Mouse (Mus musculus): ENCODE data around the gene Sod2.
A peak's percentile ranks its signal among the peaks of the same experiment; 100 is the strongest.
"Not testable (repeated sequence)": the region's sequence is repeated elsewhere in the genome, so short reads cannot be mapped to it uniquely, and the experiment has no call there.

Sod2 gene

DNA sequence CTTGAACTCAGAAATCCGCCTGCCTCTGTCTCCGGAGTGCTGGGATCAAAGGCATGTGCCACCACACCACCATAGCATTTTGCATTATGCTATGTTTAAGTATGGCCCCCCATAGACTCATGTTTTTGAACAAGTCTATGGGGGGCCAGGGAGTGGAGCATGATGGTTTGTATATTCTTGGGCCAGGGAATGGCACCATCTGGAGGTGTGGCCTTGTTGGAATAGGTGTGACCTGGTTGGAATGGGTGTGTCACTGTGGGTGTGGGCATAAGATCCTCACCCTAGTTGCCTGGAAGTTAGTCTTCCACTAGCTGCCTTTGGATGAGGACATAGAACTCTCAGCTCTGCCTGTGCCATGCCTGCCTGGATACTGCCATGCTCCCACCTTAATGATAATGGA is at the start of gene Sod2:
TSS of gene Sod2 (plus strand) at position 301 of the 400 bp plus-strand sequence.
- not testable (repeated sequence) for DNase-seq (ENCODE audit: low spot score)

DNA sequence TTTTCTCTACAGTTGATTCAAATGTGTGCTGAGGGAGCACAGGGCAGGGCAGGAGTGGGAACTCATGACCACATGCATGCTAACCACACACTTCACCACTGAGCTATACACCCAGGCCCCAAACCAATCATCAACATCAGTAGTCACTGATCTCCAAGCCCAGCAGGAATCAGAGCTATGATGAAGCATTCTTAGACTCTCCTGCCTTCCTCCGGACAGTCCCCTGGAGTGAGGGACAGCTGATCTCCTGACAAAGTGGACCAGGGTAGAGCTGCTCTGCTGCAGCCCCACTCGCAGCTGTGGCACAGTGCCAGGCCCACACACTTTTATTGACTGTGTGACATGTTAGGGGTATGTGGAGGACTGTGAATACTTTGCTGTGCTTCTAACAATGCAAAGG is 47.3 kb upstream of the Sod2 start:
- not testable (repeated sequence) for DNase-seq (ENCODE audit: low spot score)

DNA sequence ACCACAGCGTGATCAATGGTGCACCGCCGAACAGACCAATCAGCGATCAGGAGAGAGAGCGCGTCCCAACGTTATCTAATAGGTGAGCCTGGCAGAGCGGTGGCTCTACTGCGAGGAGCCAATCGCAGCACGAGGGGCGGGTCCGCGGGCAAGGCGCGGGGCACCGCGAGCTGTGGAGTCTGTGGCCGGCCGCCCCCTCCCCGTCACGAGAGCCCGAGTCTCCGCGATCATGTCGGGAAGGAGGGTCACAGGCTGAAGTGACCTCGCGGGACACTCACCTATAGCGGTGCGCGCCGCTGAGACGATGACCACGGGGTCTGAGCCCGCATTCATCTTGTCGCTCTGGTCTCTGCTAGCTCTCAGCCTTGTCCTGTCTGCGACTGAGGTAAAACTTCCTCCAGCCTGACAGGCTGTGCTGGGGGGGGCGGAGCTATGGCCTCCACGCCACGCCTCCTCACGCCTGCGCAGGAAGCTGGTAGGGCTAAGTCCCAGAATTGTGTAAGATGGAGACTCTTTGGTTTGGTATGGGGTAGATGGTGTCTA is 46.2 kb upstream of the Sod2 start, which contains the start of gene Acat2:
TSS of gene Acat2 (minus strand) at position 417 of the 543 bp plus-strand sequence.
- peak; percentile 96 for DNase-seq (ENCODE audit: low spot score)

DNA sequence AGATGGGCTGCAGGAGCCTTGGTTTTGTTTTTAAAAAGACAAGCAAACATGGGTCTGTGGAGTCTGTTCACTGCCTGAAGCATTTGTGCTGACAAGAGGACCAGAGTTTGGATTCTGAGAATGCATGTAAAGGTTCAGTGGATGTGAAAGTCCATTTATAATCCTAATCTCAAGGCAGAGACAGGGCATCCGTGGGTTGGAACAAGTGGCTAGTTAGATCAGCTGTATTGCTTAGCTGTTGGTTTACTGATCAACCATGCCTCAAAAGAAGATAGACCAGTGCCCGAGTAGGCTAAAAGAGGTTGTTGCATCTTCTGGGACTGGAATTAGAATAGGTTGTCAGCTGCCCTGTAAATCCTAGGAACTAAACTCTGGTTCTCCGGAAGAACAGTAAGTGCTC is 43.2 kb upstream of the Sod2 start:
- DNase-seq (ENCODE audit: low spot score) = no peak

DNA sequence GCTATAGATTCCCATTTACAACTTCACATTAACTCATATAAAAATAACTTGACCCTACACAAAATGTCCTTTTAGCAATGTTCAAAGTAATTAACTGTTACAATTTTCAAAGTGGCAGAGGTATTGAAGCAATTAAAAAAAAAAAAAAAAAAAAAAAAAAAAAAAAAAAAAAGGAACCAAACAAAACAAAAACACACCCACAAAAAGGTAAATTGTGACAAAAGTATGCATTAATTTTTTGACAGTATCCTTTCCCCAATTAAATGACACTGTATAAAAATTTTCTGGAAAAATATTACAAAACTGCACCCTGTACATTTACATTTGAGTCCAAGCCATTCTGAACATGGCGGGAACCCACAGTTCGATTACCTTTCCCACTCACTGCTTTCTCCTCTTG is 39.5 kb upstream of the Sod2 start:
- no peak for DNase-seq (ENCODE audit: low spot score)

DNA sequence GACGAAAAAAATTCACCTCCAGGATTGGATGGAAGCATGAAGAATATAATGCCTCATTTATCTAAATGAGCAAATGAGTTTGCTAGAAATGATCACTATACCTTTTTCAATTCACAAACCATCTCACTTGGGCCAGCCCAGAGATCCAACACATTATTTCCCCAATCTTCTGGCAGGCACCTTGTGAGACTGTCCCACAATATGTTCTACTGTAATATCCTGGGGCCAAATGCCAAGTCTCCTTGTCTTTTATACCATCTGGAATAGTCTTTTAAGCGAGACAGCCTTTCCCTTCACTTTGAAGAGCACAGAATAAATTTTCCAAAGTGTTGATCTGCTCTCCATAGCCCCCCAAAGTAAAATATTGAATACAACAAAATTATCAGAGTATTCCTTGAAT is 32.8 kb upstream of the Sod2 start:
- no peak for DNase-seq (ENCODE audit: low spot score)

DNA sequence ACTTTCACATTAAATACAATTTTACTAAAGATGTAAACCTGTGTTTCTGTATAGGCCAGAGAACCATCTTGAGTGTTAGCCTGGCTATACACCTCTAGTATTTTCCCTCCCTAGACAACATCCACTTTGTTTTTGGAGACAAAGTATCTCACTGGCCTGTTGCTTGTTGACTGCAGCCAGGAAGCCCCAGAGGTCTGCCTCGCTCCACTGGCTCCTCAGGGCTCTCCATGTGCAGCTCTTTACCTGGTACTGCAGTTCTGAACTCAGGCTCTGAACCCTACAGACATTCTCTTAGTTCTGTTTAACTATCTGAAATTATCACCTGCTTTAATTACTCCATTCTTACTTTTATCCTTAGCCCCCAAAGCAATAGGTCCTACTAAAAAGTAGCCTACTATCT is 28.1 kb upstream of the Sod2 start:
- no peak for DNase-seq (ENCODE audit: low spot score)

DNA sequence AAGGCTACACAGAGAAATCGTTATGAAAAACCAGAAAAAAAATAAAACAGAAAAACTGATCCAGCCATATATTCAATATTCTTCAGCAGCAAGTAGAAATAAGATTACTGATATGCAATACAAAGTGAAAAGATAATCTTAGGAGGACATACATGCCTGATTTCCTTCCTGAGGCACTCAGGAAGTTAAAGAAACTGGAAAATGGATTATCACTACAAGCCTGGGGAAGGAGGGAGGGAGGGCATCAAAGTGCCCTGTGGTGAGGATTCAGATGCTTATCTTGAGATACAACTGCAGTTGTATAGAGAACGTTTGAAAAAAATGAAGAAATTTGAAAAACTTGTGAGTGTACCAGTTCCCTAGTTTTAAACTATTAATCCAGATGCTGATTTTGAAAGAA is 22.7 kb upstream of the Sod2 start:
- DNase-seq (ENCODE audit: low spot score) = no peak

DNA sequence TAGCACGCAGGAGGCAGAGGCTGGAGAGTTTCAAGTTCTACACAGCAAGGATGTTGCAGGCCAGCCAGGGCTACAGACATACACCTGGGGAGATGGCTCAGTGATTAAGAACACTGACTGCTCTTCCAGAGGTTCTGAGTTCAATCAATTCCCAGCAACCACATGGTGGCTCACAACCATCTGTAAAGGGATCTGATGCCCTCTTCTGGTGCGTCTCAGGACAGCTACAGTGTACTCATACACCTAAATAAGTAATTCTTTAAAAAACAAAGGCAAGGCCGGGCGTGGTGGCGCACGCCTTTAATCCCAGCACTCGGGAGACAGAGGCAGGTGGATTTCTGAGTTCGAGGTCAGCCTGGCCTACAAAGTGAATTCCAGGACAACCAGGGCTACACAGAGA is 18.6 kb upstream of the Sod2 start:
- not testable (repeated sequence) for DNase-seq (ENCODE audit: low spot score)

DNA sequence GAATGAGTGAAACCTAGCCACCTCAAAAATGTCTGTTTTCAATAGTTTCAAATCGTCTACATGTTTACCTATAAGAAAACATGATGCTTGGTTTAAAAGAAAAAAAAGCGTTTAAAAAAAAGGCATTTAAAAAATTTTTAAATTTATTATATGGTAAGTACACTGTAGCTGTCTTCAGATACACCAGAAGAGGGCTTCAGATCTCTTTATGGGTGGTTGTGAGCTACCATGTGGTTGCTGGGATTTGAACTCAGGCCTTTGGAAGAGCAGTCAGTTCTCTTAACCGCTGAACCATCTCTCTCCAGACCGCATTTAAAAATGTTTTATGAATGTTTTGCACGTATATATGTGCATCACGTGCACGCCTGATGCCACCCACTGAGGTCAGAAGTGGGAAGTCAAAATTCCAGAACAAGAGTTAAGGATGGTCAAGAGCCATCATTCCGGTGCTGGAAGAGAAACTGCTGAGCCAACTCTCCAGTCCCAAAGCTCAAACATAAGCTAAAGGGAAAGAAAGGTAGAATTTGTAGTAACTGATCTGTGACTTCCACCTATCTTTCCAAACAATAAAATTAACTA is 16.0 kb upstream of the Sod2 start:
- DNase-seq (ENCODE audit: low spot score) = no peak

DNA sequence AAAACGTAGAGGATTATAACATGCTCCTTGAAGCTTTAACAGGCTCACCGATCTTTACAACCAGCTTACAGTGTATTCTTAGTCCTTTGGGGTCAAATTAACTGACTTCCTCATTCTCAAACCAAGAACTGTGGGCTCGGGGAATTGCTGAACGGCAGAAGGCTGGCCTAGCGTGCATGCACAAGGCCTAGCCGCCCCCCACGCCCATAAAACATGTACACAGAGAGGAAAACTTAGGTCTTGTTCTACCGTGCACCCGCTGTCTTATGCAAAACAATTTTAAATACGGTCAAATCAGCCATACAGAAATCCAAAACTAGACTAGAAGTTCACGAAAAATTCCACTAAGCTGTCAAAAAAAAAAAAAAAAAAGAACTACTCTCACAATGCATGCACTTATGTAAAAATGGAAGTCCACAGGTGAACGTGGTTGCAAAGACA is 15.4 kb upstream of the Sod2 start:
- DNase-seq (ENCODE audit: low spot score) = peak; percentile 9

DNA sequence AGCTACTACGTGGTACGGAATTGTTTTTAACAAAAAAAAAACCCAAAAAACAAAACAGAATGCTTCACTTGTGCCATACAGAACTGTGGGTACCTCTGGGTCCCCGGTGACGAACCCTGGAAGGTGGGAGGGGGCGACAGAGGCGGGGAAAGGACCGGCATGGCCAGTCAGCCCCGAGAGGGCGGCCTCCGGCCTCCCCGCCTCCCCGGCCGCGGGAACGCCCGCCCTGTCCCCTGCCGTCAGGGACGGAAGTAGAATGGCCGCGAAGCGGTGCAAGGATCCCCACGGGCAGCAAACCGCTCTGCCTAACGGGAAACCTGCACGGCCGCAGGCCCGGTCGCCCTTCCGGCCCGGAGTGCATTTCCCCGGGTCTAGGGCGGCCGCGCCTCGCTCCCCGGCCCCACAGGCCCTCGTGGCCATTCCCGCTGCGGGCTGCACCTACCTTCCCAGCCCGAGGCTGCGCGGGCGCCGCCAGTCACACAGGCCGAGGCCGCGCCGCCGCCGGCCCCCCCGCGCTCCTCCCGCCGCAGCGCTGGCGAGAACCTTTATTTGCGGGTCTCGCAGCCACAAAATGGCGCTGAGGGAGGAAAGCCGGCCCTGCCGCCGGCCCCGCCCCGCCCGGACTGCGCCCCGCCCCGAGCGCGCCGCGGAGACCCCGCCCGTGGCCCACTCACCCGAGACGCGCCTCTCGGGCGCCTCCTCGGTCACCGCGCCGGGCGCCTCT is 14.8 kb upstream of the Sod2 start:
- DNase-seq (ENCODE audit: low spot score) = peak; percentile 82

DNA sequence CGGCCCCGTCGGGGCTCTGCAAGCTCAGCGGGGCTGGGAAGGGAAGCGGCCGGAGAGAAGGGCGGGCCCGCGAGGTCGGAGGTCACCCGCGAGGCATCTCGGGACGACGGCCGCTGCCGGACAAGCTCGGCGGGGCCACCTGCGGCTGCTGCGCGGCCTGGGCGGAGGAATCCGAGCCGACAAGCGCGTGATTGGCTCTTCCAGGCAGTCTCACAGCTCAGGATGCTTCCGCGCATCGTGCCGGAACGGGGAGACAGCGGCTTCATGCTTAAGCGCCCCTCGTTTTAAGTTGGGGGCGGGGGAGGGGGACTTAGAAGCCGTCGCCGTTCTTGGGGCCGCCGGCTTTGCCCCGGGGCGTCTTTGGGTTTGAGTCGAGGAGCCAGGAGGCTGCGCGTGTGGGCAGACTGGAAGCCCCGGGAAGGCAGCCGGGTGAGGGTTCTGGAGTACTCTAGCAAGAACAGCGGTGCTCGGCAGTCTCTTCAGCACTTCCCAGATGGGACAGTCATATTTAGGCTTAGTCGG is 14.1 kb upstream of the Sod2 start:
- peak; percentile 94 for DNase-seq (ENCODE audit: low spot score)

DNA sequence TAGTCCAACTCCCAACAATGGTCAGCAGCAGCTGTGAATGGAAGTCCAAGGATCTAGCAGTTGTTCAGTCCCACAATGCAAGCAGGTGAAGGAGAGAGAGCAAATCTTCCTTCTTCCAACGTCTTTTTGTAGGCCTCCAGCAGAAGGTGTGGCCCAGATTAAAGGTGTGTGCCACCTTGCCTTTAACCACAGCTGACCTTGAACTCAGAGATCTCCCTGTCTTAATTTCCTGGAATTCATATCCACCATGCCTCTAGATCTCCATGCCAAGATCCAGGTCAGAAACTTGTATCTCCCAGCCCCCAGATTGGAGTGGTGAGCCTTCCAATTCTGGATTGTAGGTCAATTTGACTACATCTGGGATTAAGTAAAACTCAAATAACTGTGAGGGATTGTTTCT is 12.6 kb upstream of the Sod2 start, which contains the start of gene Wtap:
TSS of gene Wtap (minus strand) at position 101 of the 400 bp plus-strand sequence.
- DNase-seq (ENCODE audit: low spot score) = no peak

DNA sequence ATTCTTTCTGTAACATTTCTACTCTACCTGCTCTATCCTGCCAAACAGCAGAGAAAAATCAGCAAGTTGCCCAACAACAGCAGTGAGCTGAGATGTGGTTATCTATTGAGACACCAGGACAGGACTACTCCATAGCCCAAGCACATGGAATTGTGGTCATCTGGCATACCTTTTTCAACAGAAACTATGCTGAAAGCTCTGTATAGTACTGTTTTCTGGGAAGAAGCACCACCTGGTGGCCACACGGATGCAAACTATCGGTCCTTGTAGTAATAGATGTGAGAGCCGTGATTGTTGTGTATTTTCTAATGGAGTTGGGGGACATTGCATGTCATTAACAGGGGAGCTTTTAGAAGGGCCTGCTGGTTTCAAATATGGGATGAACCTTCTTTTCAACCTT is 10.3 kb upstream of the Sod2 start:
- peak; percentile 62 for DNase-seq (ENCODE audit: low spot score)

DNA sequence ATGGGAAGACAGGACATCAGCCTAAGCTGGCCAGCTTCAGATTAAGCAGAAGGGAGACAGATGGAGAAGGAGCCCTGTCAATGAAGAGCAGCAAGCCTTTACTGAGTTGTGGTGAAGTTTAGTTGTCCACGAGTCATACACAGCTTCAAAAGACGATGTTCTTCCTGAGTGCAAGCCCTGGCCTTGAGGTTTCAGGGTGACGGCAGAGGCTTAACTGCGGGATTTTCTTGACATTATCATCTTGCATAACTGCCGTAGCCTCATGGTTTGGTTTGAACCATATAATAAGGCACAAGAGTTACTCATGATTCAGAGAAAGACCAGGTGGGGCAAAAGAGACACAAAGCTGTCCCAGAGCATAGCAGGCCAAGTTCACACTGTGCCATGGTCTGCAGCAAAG is 8.8 kb upstream of the Sod2 start:
- no peak for DNase-seq (ENCODE audit: low spot score)

DNA sequence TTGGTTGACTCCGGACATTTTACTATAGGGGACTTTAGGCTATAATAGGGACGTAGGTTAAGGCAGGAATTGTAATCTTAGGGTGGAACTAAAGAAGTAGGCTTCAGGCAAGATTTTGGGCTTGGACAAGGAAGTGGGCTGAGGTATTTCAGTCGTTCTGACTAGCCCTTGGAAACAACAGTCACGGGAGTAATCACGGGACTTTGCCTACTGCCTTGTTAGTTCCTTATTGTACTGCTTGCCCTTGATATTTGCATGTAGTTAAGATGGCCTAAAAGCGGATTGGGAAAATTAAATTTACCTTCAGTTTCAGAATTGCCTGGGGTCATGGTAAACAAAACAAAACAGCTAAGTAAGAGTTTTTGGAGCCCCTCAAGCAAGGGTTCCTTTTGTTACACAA is 7.6 kb upstream of the Sod2 start:
- DNase-seq (ENCODE audit: low spot score) = no peak

DNA sequence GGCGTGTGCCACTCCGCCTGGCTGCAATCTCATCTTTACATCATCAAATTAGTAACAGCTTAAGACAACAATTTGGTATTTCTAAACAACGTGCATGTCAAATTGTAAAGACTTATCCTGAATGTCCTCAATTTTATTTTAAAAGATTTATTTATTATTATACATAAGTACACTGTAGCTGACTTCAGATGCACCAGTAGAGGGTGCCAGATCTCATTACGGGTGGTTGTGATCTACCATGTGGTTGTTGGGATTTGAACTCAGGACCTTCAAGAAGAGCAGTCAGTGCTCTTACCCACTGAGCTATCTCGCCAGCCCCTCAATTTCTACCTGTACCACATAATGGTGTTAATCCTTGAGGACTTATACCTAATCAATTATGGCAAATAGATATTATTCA is 4.4 kb upstream of the Sod2 start:
- not testable (repeated sequence) for DNase-seq (ENCODE audit: low spot score)

DNA sequence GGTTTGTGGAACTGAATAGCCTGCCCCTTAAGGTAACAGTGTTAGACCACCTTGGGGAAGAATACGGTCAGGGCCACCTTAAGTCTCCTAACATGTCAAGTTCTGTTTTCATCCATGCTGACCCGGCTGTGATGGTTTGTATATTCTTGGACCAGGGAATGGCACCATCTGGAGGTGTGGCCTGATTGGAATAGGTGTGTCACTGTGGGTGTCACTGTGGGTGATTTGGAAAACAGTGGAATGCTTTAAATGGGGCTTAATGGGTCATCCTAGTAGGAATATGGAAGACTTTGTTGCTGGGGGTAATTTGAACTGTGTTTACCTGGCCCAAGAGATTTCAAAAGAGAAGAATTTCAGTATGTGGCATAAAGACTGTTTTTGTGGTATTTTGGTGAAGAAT is 2.2 kb upstream of the Sod2 start:
- DNase-seq (ENCODE audit: low spot score) = not testable (repeated sequence)

DNA sequence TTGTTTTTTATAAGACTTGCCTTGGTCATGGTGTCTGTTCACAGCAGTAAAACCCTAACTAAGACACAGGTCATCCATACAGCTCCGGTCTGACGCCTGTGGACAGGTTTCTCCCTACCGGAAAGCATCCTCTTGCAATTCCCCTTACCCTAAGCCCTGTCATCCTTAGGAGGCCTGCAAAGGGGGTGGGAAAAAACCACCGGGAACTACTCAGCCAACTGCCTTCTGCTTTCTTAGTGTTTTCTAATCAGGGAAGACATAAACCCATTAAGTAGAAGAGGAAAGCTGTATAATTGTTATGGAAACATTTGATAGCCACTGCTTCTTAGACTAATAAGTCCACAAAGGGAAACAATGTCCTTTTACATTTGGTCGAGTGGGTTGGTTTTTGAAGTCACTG is 338 bp downstream of the Sod2 start:
- peak; percentile 22 for DNase-seq (ENCODE audit: low spot score)

DNA sequence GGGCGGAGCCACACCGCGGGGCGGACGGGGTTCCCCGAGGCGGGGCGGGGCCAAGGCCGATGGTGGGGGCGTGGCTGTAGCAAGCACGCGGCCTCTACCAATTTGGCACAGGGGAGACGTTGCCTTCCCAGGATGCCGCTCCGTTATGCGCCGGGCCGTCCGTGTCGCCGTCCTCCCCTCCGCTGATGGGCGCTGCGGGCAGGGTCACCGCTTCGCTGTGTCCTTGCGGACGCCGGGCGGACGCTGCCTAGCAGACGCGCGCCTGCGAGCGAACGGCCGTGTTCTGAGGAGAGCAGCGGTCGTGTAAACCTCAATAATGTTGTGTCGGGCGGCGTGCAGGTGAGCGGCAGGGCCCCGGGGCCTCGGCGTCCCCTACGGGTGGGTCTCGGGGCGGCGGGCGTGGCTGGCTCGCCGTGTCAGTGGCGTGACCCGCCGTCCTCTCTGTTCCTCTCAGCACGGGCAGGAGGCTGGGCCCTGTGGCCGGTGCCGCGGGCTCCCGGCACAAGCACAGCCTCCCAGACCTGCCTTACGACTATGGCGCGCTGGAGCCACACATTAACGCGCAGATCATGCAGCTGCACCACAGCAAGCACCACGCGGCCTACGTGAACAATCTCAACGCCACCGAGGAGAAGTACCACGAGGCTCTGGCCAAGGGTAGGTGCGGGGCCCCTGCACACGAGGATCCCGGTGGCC is 1.2 kb downstream of the Sod2 start:
- DNase-seq (ENCODE audit: low spot score) = peak; percentile 98

DNA sequence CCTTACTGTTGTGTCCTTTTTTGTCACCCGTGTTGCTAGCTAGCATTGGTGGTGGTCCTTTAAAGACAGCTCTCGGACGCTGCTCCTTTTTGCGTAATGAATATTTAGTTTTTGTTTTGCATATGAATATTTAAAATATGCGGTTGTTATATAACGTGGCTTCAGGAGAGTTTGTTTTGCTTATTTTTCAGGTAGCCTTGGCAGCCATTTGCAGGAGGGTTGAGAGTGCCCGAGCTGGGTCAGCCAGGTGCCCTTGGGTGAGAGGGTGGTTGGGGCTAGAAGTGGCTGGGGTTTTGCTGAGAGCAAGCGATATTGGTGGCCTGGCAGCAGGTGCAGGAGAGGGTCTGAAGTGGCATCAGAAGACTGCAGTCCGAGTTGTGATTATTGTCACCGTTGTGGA is 1.9 kb downstream of the Sod2 start:
- peak; percentile 11 for DNase-seq (ENCODE audit: low spot score)

DNA sequence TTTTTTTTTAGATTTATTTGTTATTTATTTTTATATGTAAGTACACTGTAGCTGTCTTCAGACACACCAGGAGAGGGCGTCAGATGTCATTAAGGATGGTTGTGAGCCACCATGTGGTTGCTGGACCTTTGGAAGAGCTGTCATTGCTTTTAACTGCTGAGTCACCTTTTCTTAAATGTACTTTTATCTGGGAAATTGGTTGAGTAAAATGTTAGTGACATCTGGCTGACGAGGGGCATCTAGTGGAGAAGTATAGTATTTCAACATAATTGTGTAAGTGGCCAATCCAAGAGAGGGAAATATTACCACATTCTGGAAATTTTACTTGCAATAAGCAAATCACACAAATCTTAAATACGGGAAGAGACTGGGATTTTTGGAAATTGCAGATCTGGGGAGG is 3.2 kb downstream of the Sod2 start:
- DNase-seq (ENCODE audit: low spot score) = peak; percentile 82
